Mouse (Mus musculus) C2C12 (cell line): ENCODE data around the gene Gm20219. TPM values are rescaled to one million over a fixed set of nuclear protein-coding genes. Genes with fewer than 3 reads are reported as not detected.
A peak's percentile ranks its signal among the peaks of the same experiment; 100 is the strongest.

ENCODE experiments used
- H3K27me3 ChIP-seq: one replicate; pipeline ENCODE4 v1.6.1; 2011; ENCODE audit not compliant: control insufficient read depth, insufficient read depth, insufficient read length
- H3K36me3 ChIP-seq: one replicate; pipeline ENCODE4 v1.6.1; 2011; ENCODE audit not compliant: control insufficient read depth, insufficient read depth
- H3K4me3 ChIP-seq: one replicate; pipeline ENCODE4 v1.5.1; 2011; ENCODE audit warnings: mild to moderate bottlenecking, control low read depth; ENCODE audit not compliant: poor library complexity, insufficient read depth, severe bottlenecking
- H3K79me2 ChIP-seq: one replicate; pipeline ENCODE4 v1.6.1; 2011; ENCODE audit not compliant: control insufficient read depth, insufficient read depth
- H3K79me3 ChIP-seq: one replicate; pipeline ENCODE4 v1.6.1; 2011; ENCODE audit warnings: low read depth, control low read depth
- H3ac ChIP-seq: one replicate; pipeline ENCODE3; 2011; ENCODE audit warnings: low read depth; ENCODE audit not compliant: control insufficient read depth, insufficient read length
- CEBPB ChIP-seq: IDR thresholded peaks from one replicate; pipeline ENCODE4 v1.6.1; 2011; ENCODE audit warnings: low read depth, mild to moderate bottlenecking, control low read depth, moderate library complexity
- CTCF ChIP-seq: IDR thresholded peaks from one replicate; pipeline ENCODE4 v1.5.1; 2011; ENCODE audit not compliant: control insufficient read depth, insufficient read depth, insufficient read length
- FOSL1 ChIP-seq: IDR thresholded peaks from one replicate; pipeline ENCODE4 v1.8.0; 2011; ENCODE audit warnings: mild to moderate bottlenecking, low read length; ENCODE audit not compliant: poor library complexity, insufficient read depth, severe bottlenecking
- MAX ChIP-seq: IDR thresholded peaks from one replicate; pipeline ENCODE4 v1.6.1; 2011; ENCODE audit warnings: mild to moderate bottlenecking, control low read depth
- MYOD1 ChIP-seq: IDR thresholded peaks from one replicate; pipeline ENCODE4 v1.6.1; 2011; ENCODE audit warnings: low read depth; ENCODE audit not compliant: control insufficient read depth, insufficient read length
- MYOG ChIP-seq: IDR thresholded peaks from one replicate; pipeline ENCODE4 v1.6.1; 2011; ENCODE audit not compliant: control insufficient read depth, insufficient read length; ENCODE audit errors: extremely low read depth
- USF1 ChIP-seq: IDR thresholded peaks from one replicate; pipeline ENCODE4 v1.6.1; 2011; ENCODE audit warnings: low read depth, mild to moderate bottlenecking, control low read depth, moderate library complexity
- polyA plus RNA-seq: library from polyadenylated mRNA; unstranded; fragments of >200 nt; fragmentation: generic; extraction: Trizol; gene quantifications from one replicate; pipeline ENCODE4 v1.2.1, GENCODE M21; 2012; ENCODE audit warnings: missing spikeins

Gene Gm20219
- polyA plus RNA-seq, 1 experiment, result 0.09 TPM

GRCm38 (mm10) chr17:56536874-56537273 lies 17.3 kb downstream of the Gm20219 start:
- Histone ChIP-seq H3K36me3 (no peaks in the 10 kb centered on the region), H3ac (no peak overlapping the region), H3K4me3 (no peak overlapping the region), H3K27me3 (peaks cover 6% of the 10 kb centered on the region), H3K79me3 (no peaks in the 10 kb centered on the region), H3K79me2 (no peaks in the 10 kb centered on the region)
- TF ChIP-seq MYOG, result no peak
- TF ChIP-seq CEBPB, result no peak
- TF ChIP-seq MYOD1, result no peak
- TF ChIP-seq CTCF, result no peak
- no peak for TF ChIP-seq FOSL1
- TF ChIP-seq USF1, result no peak
- TF ChIP-seq MAX, result no peak

DNA sequence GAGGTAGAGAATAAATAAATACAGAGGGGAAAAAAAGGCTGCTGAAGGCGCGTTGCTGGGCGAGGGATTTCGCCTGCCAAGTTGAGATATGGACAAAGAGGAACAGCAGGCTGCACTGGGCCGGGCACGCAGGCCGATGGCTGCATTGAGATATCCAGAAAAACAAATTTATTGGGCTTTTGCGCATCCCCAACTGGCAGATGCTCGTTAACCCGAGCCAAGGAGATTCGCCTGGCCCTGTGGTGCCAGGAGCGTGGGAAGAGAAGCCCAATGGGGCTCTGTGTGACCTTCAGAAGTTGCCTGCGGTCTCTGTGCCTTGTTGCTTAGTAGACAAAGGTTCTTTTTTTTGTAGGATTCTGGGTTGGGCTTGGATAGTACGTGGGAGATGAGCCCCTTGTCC lies 18.0 kb downstream of the Gm20219 start:
- TF ChIP-seq MYOG (no peak), MAX (no peak), CEBPB (no peak), USF1 (no peak), CTCF (no peak), MYOD1 (no peak), FOSL1 (no peak)
- Histone ChIP-seq H3ac (no peak overlapping the region), H3K79me2 (no peaks in the 10 kb centered on the region), H3K36me3 (no peaks in the 10 kb centered on the region), H3K27me3 (peaks cover 6% of the 10 kb centered on the region), H3K4me3 (no peak overlapping the region), H3K79me3 (no peaks in the 10 kb centered on the region)

GRCm38 (mm10) chr17:56524943-56525342 lies 29.2 kb downstream of the Gm20219 start:
- H3ac ChIP-seq, result no peak overlapping the region
- no peak overlapping the region for H3K4me3 ChIP-seq
- H3K27me3 ChIP-seq, result peaks cover 12% of the 10 kb centered on the region
- no peaks in the 10 kb centered on the region for H3K36me3 ChIP-seq
- H3K79me2 ChIP-seq, result no peaks in the 10 kb centered on the region
- no peaks in the 10 kb centered on the region for H3K79me3 ChIP-seq
- TF ChIP-seq CTCF, result no peak
- TF ChIP-seq MAX, result no peak
- no peak for TF ChIP-seq CEBPB
- no peak for TF ChIP-seq USF1
- TF ChIP-seq FOSL1, result no peak
- no peak for TF ChIP-seq MYOD1
- TF ChIP-seq MYOG, result no peak

GRCm38 (mm10) chr17:56522744-56523143 lies 31.4 kb downstream of the Gm20219 start:
- H3K79me2 ChIP-seq, result no peaks in the 10 kb centered on the region
- TF ChIP-seq MAX (no peak), MYOG (no peak), FOSL1 (no peak), CTCF (no peak), MYOD1 (no peak), CEBPB (no peak), USF1 (no peak)
- no peak overlapping the region for H3K4me3 ChIP-seq
- H3K79me3 ChIP-seq, result no peaks in the 10 kb centered on the region
- H3ac ChIP-seq, result no peak overlapping the region
- no peaks in the 10 kb centered on the region for H3K36me3 ChIP-seq
- H3K27me3 ChIP-seq, result peaks cover 12% of the 10 kb centered on the region

DNA sequence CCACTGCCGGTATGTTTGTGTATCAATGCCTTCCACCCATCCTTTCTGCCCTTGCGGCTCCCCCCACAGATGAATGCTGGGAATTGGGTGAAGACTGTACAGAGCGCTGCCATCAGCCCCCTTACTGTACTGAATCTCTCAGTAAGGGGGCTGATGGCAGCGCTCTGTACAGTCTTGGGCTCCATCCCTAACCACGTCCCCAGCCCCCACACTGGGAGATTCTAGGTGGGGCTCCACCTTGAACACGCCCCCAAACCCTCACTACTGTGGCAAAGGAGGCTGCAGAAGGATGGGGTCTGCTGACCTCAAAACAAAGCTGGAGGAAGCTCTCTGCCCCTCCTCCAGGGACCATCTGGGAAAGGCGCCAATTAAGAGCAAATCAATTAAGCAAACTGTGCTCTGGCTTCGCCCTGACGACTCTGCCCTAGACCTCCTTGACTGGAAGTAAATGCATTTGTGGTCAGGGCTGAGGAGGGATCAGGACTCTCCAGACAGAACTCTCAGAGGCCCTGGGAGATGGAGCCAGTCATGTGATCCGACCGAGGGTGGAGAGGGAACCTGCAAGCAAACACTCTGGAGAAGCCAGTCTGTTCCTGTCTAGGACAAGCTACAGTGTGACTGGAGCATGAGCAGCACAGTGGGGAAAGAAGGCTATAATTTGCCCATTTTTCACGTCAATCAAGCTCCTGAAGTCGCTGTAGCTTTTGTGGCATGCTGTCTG lies 38.3 kb downstream of the Gm20219 start:
- Histone ChIP-seq H3K36me3 (no peaks in the 10 kb centered on the region), H3ac (no peak overlapping the region), H3K4me3 (no peak overlapping the region), H3K79me3 (no peaks in the 10 kb centered on the region), H3K27me3 (peaks cover 7% of the 10 kb centered on the region), H3K79me2 (no peaks in the 10 kb centered on the region)
- TF ChIP-seq MYOG (no peak), USF1 (peak; percentile 3)

GRCm38 (mm10) chr17:56514916-56515315 lies 39.3 kb downstream of the Gm20219 start:
- Histone ChIP-seq H3K27me3 (peaks cover 7% of the 10 kb centered on the region), H3K79me3 (no peaks in the 10 kb centered on the region), H3ac (no peak overlapping the region), H3K36me3 (no peaks in the 10 kb centered on the region), H3K79me2 (no peaks in the 10 kb centered on the region), H3K4me3 (no peak overlapping the region)
- TF ChIP-seq MAX (no peak), MYOG (no peak), USF1 (no peak), CTCF (no peak), CEBPB (no peak), FOSL1 (no peak), MYOD1 (no peak)
